Mouse (Mus musculus) heart, adult 18-20 months (tissue): ENCODE data around the gene Osm. TPM values are rescaled to one million over a fixed set of nuclear protein-coding genes. Genes with fewer than 3 reads are reported as not detected.

Experiments
- DNase-seq, 2 experiments: peaks; one replicate each; pipeline ENCODE4 v3.0.0; 2021 to 2022; ENCODE audit warnings: mixed read lengths in 1 of 2
- total RNA-seq, 2 experiments: library from RNA; stranded (reverse); gene quantifications; 2 replicates each; pipeline ENCODE4 v1.2.3; 2021

Osm gene
- total RNA-seq, 2 experiments from 2014 or later = 0.15 TPM; not detected in 1

- DNase-seq = no peak
These were observed 32.3 kb downstream of the Osm start for GRCm38 (mm10) chr11:4268500-4268899.

DNA sequence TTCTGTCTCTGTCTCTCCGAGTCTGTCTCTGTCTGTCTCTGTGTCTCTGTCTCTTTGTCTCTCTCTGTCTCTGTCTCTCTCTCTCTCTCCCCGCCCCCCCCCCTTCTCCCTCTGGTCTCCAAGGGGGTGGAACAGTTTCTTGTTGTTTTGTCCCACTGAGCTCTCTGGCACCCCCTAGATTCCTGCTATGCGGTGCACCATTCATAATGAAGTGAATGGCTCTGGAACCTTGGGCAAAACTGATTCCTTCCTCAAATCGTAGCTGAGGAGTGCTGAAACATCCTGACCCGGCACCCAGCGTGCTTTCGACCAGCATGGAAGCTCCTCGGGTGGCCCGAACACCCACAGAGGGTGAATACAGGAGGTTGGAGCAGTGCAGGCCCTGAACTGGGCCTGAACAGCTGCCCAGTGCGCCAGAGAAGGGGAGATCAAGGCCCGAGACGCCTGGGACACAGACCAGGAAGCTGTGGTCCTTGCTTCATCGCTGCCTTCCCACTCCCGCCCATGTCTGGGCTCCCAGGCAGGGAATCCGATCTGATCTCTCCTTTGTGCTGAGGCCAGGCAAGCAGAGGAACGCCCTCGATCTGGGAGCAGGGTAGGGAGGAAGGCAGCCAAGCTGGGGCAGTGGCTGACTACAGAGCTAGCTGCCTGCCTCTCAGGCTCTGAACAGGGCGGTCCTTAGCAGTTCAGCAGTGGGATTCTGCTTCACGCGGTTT is 34.7 kb downstream of the Osm start:
- peak; percentile 62 to 79 for DNase-seq

DNA sequence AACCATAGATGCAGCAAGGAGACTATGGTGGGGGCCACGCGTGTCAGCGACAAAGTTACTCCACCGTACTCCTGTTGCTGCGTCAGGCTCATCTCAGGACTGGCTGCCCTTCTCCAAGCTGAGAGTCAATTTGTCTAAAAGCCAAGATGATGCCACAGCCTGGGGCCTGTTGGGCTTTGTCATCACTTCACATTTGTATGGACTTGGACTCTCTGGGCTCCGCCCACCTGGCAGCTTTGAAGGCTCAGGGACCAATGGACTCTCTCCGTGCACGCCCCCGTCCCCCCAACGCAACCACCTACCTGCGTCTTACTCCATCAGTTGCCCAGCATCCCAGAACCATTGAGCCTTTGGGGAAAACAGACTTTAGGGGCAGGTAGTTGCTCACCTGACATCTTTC is 35.3 kb downstream of the Osm start:
- no peak for DNase-seq

DNA sequence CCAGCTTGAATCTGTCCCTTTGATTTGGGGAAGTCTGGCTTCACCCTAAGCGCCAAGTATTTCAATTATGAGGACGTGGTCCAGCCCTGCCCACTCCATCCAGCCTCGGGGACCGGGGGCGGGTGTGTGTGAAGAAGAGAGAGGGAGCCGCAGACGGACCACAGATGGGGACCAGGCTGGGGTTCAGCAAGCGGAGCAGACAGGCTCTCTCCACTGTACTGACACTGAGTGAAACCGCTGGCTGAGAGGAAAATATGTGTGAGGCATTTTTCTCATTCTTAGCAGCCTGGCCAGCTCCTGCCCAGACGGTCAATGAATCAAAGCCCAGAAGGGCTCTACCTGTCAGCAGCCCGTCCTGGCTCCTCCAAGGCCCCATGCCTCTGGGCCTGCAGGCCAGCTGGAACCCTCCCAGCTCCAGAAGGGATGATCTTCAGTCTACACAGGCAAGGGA is 40.2 kb downstream of the Osm start:
- peak; percentile 39 to 54 for DNase-seq

DNA sequence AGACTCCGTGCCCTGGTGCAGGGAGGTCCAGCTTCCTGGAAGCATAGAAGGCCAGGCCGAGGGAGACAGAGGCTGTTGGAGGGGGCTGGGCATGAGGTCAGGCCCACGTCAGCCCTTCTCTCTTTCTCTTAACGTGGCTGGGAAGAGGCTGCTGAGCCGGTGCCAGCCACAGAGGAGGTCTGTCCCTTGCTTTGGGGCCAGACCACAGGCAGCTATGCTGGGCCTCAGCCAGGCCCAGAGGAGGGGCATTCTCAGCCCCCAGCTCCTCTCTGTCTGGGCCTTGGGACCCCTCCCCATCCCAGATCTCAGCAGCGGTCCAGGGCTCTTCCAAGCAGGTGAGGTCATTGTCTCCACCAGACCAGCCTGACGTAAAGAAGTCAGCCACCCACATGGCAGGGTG is 43.7 kb downstream of the Osm start:
- DNase-seq = no peak

DNA sequence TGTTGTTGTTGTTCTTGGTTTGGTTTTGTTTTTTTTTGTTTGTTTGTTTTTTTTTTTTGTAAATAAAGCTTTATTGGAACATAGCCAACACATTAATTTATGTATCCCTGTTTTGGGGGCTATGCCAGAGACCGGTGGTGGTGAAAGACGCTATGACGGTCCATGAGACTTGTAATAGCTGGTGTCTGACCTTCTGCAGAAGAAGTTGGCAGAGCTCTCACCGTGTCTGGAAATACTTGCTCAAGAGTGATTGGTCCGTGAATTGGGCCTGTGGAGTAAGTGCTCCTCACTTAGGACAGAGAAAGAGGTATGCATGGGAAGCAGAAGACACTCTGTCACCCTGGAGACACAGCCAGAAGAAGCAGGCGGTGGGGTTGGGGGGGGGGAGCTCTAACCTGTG is 45.6 kb downstream of the Osm start:
- no peak for DNase-seq

- DNase-seq = peak in 1 of 2 experiments; percentile 47
These were observed 47.4 kb downstream of the Osm start for GRCm38 (mm10) chr11:4283627-4284026.

GRCm38 (mm10) chr11:4289280-4289679 is 53.1 kb downstream of the Osm start:
- DNase-seq = no peak

Other genes with a start within 250 kb of the Osm start
- gene Sec14l4, start 205.0 kb upstream of the Osm start, total RNA-seq = under 1 TPM; 0.25 to 0.85 TPM
- 1 to 10 TPM in 1 of 2 experiments, not detected in 1; 6.2 TPM for gene Sec14l3, start 171.6 kb upstream of the Osm start, total RNA-seq
- 100 to 1,000 TPM; 133 to 172 TPM for gene Mtfp1, start 141.0 kb upstream of the Osm start, total RNA-seq
- under 1 TPM; 0.44 to 0.87 TPM for gene Sec14l2, start 113.0 kb upstream of the Osm start, total RNA-seq
- 10 to 100 TPM; 11.6 to 13.5 TPM for gene Rnf215, start 101.2 kb upstream of the Osm start, total RNA-seq
- gene Ccdc157, start 76.1 kb upstream of the Osm start, total RNA-seq = 1 to 10 TPM; 3.5 to 5.2 TPM
- 10 to 100 TPM; 33.4 to 38.3 TPM for gene Sf3a1, start 76.1 kb upstream of the Osm start, total RNA-seq
- gene Tbc1d10a, start 49.6 kb upstream of the Osm start, total RNA-seq = 10 to 100 TPM; 11.5 to 11.9 TPM
- gene Castor1, start 18.2 kb upstream of the Osm start, total RNA-seq = 1 to 10 TPM; 5.7 to 5.9 TPM
- gene Lif, start 21.1 kb downstream of the Osm start, total RNA-seq = under 1 TPM; 0.10 TPM
- gene Hormad2, start 204.7 kb downstream of the Osm start, total RNA-seq = not detected